Mouse (Mus musculus) kidney, adult 2 months (tissue): ENCODE measurements around the gene Tbxas1.

ENCODE experiments used
- CTCF ChIP-seq: fragments of 200-500 bp; conservative IDR thresholded peaks from 2 replicates; pipeline ENCODE4 v1.5.1; 2011; ENCODE audit warnings: low read depth, mild to moderate bottlenecking, control low read depth, low read length, moderate library complexity, mixed read lengths; ENCODE audit not compliant: insufficient read depth, insufficient read length
- POLR2A ChIP-seq: fragments of 200-500 bp; IDR thresholded peaks from one replicate; pipeline ENCODE4 v1.6.1; 2011; ENCODE audit warnings: low read depth, low read length, control low read depth

GRCm38 (mm10) chr6:39117584-39118455 is 242.6 kb downstream of the Tbxas1 start, which contains the start of gene Parp12:
- no peak for TF ChIP-seq POLR2A
- TF ChIP-seq CTCF = no peak
